21 mouse cellular contexts compared by ENCODE assay signal in the genomic region with DNA sequence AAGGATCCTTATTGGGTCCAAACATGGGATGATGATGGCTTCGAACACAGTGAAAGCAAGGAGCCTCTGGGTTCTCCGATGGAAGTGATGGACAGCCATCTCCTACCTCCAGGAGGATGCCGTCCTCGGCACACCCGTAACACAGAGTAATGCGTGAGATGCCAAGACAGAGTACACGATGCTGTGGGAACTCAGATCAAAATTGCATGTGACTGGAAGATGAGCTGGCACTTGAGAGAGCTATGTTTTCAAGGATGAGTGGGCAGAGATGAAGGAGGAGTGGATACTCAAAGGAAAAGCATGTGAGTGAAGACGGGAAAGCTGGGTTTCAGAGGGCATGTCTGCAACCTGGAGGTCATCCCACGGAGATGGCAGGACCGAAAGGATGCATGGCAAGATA.
DNase-seq lines count a peak whose midpoint lies in the region; ATAC-seq lines count a peak whose summit lies in the region.
"Had no signal": no experiment of that assay in that cellular context is flagged by ENCODE, and none has a peak within 500 bp of the region (broad histone marks: within the 10 kb centered on the region; RNA-seq: fewer than 3 reads in every experiment).

No protein-coding gene starts in this region.

- no peak overlapping the region for H3K4me3 ChIP-seq in midbrain, embryonic 11.5 days (ENCODE audit: low read depth, low read length)
- no peak overlapping the region for H3K4me3 ChIP-seq in midbrain, embryonic 10.5 days

- no peak overlapping the region for H3K9ac ChIP-seq in midbrain, embryonic 11.5 days (ENCODE audit: low read length)

- DNase-seq in frontal cortex, postnatal 10 days (ENCODE audit: low spot score in 2 of 2) = no peak
- peak; percentile 51 for DNase-seq in midbrain, embryonic 11.5 days (ENCODE audit: low spot score, missing footprints)
- no peak for DNase-seq in midbrain, embryonic 10.5 days (ENCODE audit: low spot score)
- DNase-seq in brain, adult 2 months (ENCODE audit: low read depth, low spot score) = peak; percentile 75
- DNase-seq in urinary bladder, adult 18-20 months (ENCODE audit: low spot score in 2 of 2) = no peak
- DNase-seq: adrenal gland, adult 2 months; adrenal gland, adult 8-10 months; adrenal gland, postnatal 10 days; adrenal gland, postnatal 14 days; adrenal gland, postnatal 25 days; adrenal gland, postnatal 36 days; B cell, adult 2 months; cerebellum, adult 11 months; cerebellum, adult 11-12 months; cerebellum, adult 18-20 months; cerebellum, adult 2 months had no signal

- H3K9me3 ChIP-seq in midbrain, embryonic 11.5 days (ENCODE audit: control insufficient read depth, low read length) = no peaks in the 10 kb centered on the region
- no peaks in the 10 kb centered on the region for H3K9me3 ChIP-seq in midbrain, embryonic 10.5 days (replicated peaks)
- H3K9me3 ChIP-seq: G1E had no signal

- H3K27ac ChIP-seq in midbrain, embryonic 11.5 days (ENCODE audit: low read depth, low read length) = no peak overlapping the region
- no peak overlapping the region for H3K27ac ChIP-seq in midbrain, embryonic 10.5 days (replicated peaks)

- 93% methylated on average over 10 of the region's 10 CpGs for WGBS in midbrain, embryonic 11.5 days
- WGBS in midbrain, embryonic 10.5 days = 90% methylated on average over 10 of the region's 10 CpGs

- ATAC-seq in frontal cortex, adult (ENCODE audit: low TSS enrichment) = peak; percentile 14; the same call in 1 of the 2 replicates
- no peak for ATAC-seq in midbrain, embryonic 11.5 days (ENCODE audit: low FRiP score)
- ATAC-seq: activated CD4-positive, CD25-positive, alpha-beta regulatory T cell, adult 4 months; CD4-positive, CD25-positive, alpha-beta regulatory T cell, adult 4 months; Patski had no signal

- H3K4me2 ChIP-seq in midbrain, embryonic 11.5 days = no peak overlapping the region

- H3K4me1 ChIP-seq in midbrain, embryonic 11.5 days (ENCODE audit: control insufficient read depth, insufficient read depth, low read length) = peaks cover 15% of the 10 kb centered on the region
- peaks cover 38% of the 10 kb centered on the region for H3K4me1 ChIP-seq in midbrain, embryonic 10.5 days

- no peaks in the 10 kb centered on the region for H3K36me3 ChIP-seq in midbrain, embryonic 11.5 days (ENCODE audit: control insufficient read depth, insufficient read depth, low read length)
- no peaks in the 10 kb centered on the region for H3K36me3 ChIP-seq in midbrain, embryonic 10.5 days
- H3K36me3 ChIP-seq: G1E had no signal

- peaks cover 8% of the 10 kb centered on the region for H3K27me3 ChIP-seq in midbrain, embryonic 11.5 days (ENCODE audit: control insufficient read depth, insufficient read depth, low read length)
- peaks cover 84% of the 10 kb centered on the region for H3K27me3 ChIP-seq in midbrain, embryonic 10.5 days (ENCODE audit: low read depth, poor library complexity, severe bottlenecking)

Comparison
In these comparisons a context has a peak if more than half of its experiments do, and no peak if none do; other contexts are left out.
1. DNase-seq: peak in midbrain, embryonic 11.5 days (single experiment) and brain, adult 2 months (single experiment); none in frontal cortex, postnatal 10 days (0 of 2), midbrain, embryonic 10.5 days (single experiment) and urinary bladder, adult 18-20 months (0 of 2).